Mouse (Mus musculus): ENCODE measurements around the gene Zc3h14. TPM values are rescaled to one million over a fixed set of nuclear protein-coding genes. Genes with fewer than 3 reads are reported as not detected.

The Zc3h14 gene
- polyA plus RNA-seq, 1 experiment from 2014 or later: 109 TPM

GRCm38 (mm10) chr12:98720628-98721027 is 26.1 kb upstream of the Zc3h14 start:
- DNase-seq (ENCODE audit: low spot score) (no peak), ATAC-seq (replicated peaks; ENCODE audit: low FRiP score) (no peak)
- H3K36me3 ChIP-seq (ENCODE audit: control insufficient read depth, insufficient read depth, low read length): no peaks in the 10 kb centered on the region
- no peak overlapping the region for H3K27ac ChIP-seq (ENCODE audit: low read depth, low read length)
- no peaks in the 10 kb centered on the region for H3K27me3 ChIP-seq (replicated peaks; ENCODE audit: control insufficient read depth, insufficient read depth, low read length)
- H3K4me1 ChIP-seq (replicated peaks; ENCODE audit: control insufficient read depth, insufficient read depth, low read length): no peaks in the 10 kb centered on the region
- 84% methylated on average over 3 of the region's 3 CpGs for WGBS
- no peak overlapping the region for H3K4me3 ChIP-seq (ENCODE audit: low read depth, low read length)
- H3K4me2 ChIP-seq: no peak overlapping the region
- no peak overlapping the region for H3K9ac ChIP-seq (ENCODE audit: low read depth, low read length)
- H3K9me3 ChIP-seq (ENCODE audit: control insufficient read depth, low read length): no peaks in the 10 kb centered on the region

GRCm38 (mm10) chr12:98721030-98721429 is 25.7 kb upstream of the Zc3h14 start:
- DNase-seq (ENCODE audit: low spot score) (no peak), ATAC-seq (replicated peaks; ENCODE audit: low FRiP score) (no peak)
- H3K4me1 ChIP-seq (replicated peaks; ENCODE audit: control insufficient read depth, insufficient read depth, low read length): no peaks in the 10 kb centered on the region
- H3K9me3 ChIP-seq (ENCODE audit: control insufficient read depth, low read length): no peaks in the 10 kb centered on the region
- WGBS: 71% methylated on average over 3 of the region's 3 CpGs
- H3K4me2 ChIP-seq: no peak overlapping the region
- H3K27me3 ChIP-seq (replicated peaks; ENCODE audit: control insufficient read depth, insufficient read depth, low read length): no peaks in the 10 kb centered on the region
- no peaks in the 10 kb centered on the region for H3K36me3 ChIP-seq (ENCODE audit: control insufficient read depth, insufficient read depth, low read length)
- no peak overlapping the region for H3K9ac ChIP-seq (ENCODE audit: low read depth, low read length)
- no peak overlapping the region for H3K27ac ChIP-seq (ENCODE audit: low read depth, low read length)
- no peak overlapping the region for H3K4me3 ChIP-seq (ENCODE audit: low read depth, low read length)

DNA sequence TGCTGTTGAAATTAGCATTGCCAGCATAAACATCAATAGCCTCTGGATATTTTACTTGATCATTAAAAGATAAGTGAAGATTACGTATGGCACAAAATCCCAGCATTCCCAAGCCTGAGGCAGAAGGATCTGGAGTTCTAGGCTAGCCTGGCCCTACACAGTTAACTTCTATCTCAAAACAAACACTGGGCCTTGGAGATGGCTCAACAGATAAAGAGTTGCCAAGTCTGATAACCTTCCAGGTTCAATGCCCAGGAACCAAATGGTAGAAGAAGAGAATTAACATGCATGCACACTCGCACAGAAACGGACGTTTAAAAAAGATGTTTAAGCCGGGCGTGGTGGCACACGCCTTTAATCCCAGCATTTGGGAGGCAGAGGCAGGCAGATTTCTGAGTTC is 22.5 kb upstream of the Zc3h14 start:
- no peak overlapping the region for H3K4me2 ChIP-seq
- ATAC-seq (replicated peaks; ENCODE audit: low FRiP score) (no peak), DNase-seq (ENCODE audit: low spot score) (no peak)
- no peaks in the 10 kb centered on the region for H3K36me3 ChIP-seq (ENCODE audit: control insufficient read depth, insufficient read depth, low read length)
- H3K4me1 ChIP-seq (replicated peaks; ENCODE audit: control insufficient read depth, insufficient read depth, low read length): no peaks in the 10 kb centered on the region
- no peaks in the 10 kb centered on the region for H3K27me3 ChIP-seq (replicated peaks; ENCODE audit: control insufficient read depth, insufficient read depth, low read length)
- no peak overlapping the region for H3K9ac ChIP-seq (ENCODE audit: low read depth, low read length)
- no peak overlapping the region for H3K27ac ChIP-seq (ENCODE audit: low read depth, low read length)
- H3K9me3 ChIP-seq (ENCODE audit: control insufficient read depth, low read length): no peaks in the 10 kb centered on the region
- WGBS: 93% methylated on average over 7 of the region's 7 CpGs
- no peak overlapping the region for H3K4me3 ChIP-seq (ENCODE audit: low read depth, low read length)

DNA sequence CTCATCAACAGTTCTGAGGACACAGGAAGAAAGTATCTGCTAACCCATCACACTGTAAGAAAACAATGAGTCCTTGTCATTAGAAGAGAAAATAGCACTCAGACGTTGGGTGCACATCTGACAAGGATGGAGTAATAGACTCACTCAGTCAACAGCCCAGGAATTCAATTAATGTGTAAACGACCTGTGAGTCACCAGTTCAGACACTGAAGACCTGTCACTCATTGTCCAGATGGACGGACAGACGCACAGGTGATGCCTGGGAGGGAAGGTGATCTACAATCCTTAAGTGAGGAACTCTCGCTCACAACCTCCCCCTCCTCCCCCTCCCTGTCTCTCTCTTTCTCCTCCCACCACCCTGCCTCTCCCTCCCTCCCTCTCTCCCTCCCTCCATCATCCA is 21.8 kb upstream of the Zc3h14 start:
- WGBS: 56% methylated on average over 5 of the region's 5 CpGs
- no peak overlapping the region for H3K4me2 ChIP-seq
- DNase-seq (ENCODE audit: low spot score) (no peak), ATAC-seq (replicated peaks; ENCODE audit: low FRiP score) (no peak)
- no peak overlapping the region for H3K27ac ChIP-seq (ENCODE audit: low read depth, low read length)
- H3K9ac ChIP-seq (ENCODE audit: low read depth, low read length): no peak overlapping the region
- no peaks in the 10 kb centered on the region for H3K9me3 ChIP-seq (ENCODE audit: control insufficient read depth, low read length)
- no peaks in the 10 kb centered on the region for H3K36me3 ChIP-seq (ENCODE audit: control insufficient read depth, insufficient read depth, low read length)
- no peak overlapping the region for H3K4me3 ChIP-seq (ENCODE audit: low read depth, low read length)
- H3K4me1 ChIP-seq (replicated peaks; ENCODE audit: control insufficient read depth, insufficient read depth, low read length): no peaks in the 10 kb centered on the region
- H3K27me3 ChIP-seq (replicated peaks; ENCODE audit: control insufficient read depth, insufficient read depth, low read length): no peaks in the 10 kb centered on the region

DNA sequence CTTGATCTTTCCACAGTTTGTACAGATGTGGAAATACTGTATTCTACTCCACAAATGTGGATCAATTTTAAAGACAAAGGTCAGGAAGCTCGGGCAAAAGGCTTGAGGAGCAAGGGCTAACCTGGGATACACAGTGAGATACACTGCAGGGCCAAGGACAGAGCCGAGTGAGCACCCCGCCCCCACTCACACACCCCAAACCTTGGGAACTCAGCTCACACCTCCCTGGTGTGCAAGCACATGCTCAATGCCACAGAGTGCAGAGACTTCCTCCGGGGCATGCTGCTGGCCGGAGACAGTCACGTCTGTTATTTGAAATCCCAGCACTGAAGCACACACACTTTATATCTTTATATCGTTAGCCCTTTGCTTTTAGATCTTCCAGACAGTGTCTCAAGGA is 20.7 kb upstream of the Zc3h14 start:
- no peak overlapping the region for H3K9ac ChIP-seq (ENCODE audit: low read depth, low read length)
- no peaks in the 10 kb centered on the region for H3K27me3 ChIP-seq (replicated peaks; ENCODE audit: control insufficient read depth, insufficient read depth, low read length)
- no peaks in the 10 kb centered on the region; the same call in 1 of the 2 replicates for H3K36me3 ChIP-seq (ENCODE audit: control insufficient read depth, insufficient read depth, low read length)
- H3K4me3 ChIP-seq (ENCODE audit: low read depth, low read length): no peak overlapping the region
- H3K4me1 ChIP-seq (replicated peaks; ENCODE audit: control insufficient read depth, insufficient read depth, low read length): no peaks in the 10 kb centered on the region
- no peaks in the 10 kb centered on the region for H3K9me3 ChIP-seq (ENCODE audit: control insufficient read depth, low read length)
- 83% methylated on average over 7 of the region's 7 CpGs for WGBS
- H3K4me2 ChIP-seq: no peak overlapping the region
- ATAC-seq (replicated peaks; ENCODE audit: low FRiP score) (no peak), DNase-seq (ENCODE audit: low spot score) (no peak)
- H3K27ac ChIP-seq (ENCODE audit: low read depth, low read length): no peak overlapping the region

DNA sequence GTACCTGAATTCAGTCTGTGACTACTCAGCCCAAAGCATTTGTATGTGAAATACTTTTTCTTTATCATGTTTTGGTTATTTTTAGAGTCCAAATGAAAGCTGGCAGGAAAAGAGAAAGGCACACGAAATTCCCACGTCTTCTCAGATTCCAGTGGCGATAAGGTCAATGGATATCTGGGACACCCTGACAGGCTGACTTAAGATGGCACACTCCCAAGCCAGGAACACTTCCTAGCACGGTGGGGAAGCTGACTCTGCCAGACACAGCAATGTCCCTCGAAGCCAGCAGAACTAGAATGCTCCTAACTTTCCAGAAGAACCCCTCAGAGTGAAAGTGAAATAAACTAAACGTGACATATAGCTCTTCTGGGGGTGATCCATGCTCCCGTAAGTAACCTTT is 19.6 kb upstream of the Zc3h14 start:
- no peaks in the 10 kb centered on the region for H3K4me1 ChIP-seq (replicated peaks; ENCODE audit: control insufficient read depth, insufficient read depth, low read length)
- H3K27ac ChIP-seq (ENCODE audit: low read depth, low read length): no peak overlapping the region
- H3K27me3 ChIP-seq (replicated peaks; ENCODE audit: control insufficient read depth, insufficient read depth, low read length): no peaks in the 10 kb centered on the region
- H3K4me2 ChIP-seq: no peak overlapping the region
- DNase-seq (ENCODE audit: low spot score): no peak
- 75% methylated on average over 7 of the region's 7 CpGs for WGBS
- no peak for ATAC-seq (replicated peaks; ENCODE audit: low FRiP score)
- no peaks in the 10 kb centered on the region; the same call in 1 of the 2 replicates for H3K36me3 ChIP-seq (ENCODE audit: control insufficient read depth, insufficient read depth, low read length)
- no peak overlapping the region for H3K4me3 ChIP-seq (ENCODE audit: low read depth, low read length)
- no peaks in the 10 kb centered on the region for H3K9me3 ChIP-seq (ENCODE audit: control insufficient read depth, low read length)
- no peak overlapping the region for H3K9ac ChIP-seq (ENCODE audit: low read depth, low read length)

DNA sequence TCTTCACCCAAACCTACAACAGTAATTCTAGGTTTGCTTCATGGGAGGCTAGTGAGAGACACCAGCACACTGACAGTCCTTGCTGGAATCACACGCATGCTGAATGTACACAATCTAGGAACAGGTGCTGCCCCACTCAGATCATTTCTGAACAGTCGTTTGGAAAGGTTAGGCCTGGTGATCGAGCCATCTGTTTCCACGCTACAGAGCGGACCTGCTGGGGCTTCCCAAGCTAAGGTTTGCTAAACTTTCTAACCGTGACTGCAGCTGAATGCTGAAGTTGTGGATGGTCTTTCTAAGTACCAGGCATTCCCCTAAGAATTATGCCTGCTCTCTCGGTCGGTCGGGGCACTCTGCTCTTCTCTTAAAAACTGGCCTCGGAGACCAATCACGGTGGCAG is 16.1 kb upstream of the Zc3h14 start:
- Histone ChIP-seq H3K4me1 (replicated peaks; ENCODE audit: control insufficient read depth, insufficient read depth, low read length) (peaks cover 8% of the 10 kb centered on the region), H3K36me3 (ENCODE audit: control insufficient read depth, insufficient read depth, low read length) (no peaks in the 10 kb centered on the region; the same call in 1 of the 2 replicates), H3K4me2 (no peak overlapping the region), H3K9me3 (ENCODE audit: control insufficient read depth, low read length) (no peaks in the 10 kb centered on the region), H3K27ac (ENCODE audit: low read depth, low read length) (no peak overlapping the region), H3K9ac (ENCODE audit: low read depth, low read length) (no peak overlapping the region), H3K4me3 (ENCODE audit: low read depth, low read length) (no peak overlapping the region), H3K27me3 (replicated peaks; ENCODE audit: control insufficient read depth, insufficient read depth, low read length) (no peaks in the 10 kb centered on the region)
- ATAC-seq (replicated peaks; ENCODE audit: low FRiP score) (no peak), DNase-seq (ENCODE audit: low spot score) (no peak)
- 87% methylated on average over 11 of the region's 11 CpGs for WGBS

- Histone ChIP-seq H3K27ac (ENCODE audit: low read depth, low read length) (no peak overlapping the region), H3K9me3 (ENCODE audit: control insufficient read depth, low read length) (no peaks in the 10 kb centered on the region), H3K4me2 (peak overlapping the region; percentile 81), H3K27me3 (replicated peaks; ENCODE audit: control insufficient read depth, insufficient read depth, low read length) (peaks cover 18% of the 10 kb centered on the region), H3K4me3 (ENCODE audit: low read depth, low read length) (peak overlapping the region; percentile 68), H3K36me3 (ENCODE audit: control insufficient read depth, insufficient read depth, low read length) (no peaks in the 10 kb centered on the region; the same call in 1 of the 2 replicates), H3K4me1 (replicated peaks; ENCODE audit: control insufficient read depth, insufficient read depth, low read length) (peaks cover 8% of the 10 kb centered on the region), H3K9ac (ENCODE audit: low read depth, low read length) (peak overlapping the region; percentile 76)
- no peak for ATAC-seq (replicated peaks; ENCODE audit: low FRiP score)
- no peak for DNase-seq (ENCODE audit: low spot score)
- WGBS: 60% methylated on average over 3 of the region's 3 CpGs
Measured at GRCm38 (mm10) chr12:98733165-98733564, 13.6 kb upstream of the Zc3h14 start.

DNA sequence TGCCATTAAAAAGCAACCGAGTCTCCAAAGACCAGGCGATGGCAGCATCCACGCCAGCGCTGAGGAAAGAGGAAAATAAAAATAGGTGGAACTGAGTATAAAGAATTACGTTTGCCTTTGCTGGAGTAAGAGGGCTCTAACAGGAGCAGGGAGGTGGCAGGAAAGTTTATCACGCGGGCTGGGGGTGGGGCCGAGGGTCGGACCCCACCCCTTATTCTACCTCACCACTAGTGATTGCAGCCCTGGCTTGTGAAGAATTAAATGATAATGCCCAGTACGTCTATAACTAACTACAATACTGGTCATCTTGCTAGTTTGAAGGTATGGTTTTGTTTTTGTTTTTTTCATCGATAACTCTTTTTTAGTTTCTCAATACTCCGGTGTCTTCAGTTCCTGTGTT is 13.0 kb upstream of the Zc3h14 start:
- no peaks in the 10 kb centered on the region; the same call in 1 of the 2 replicates for H3K36me3 ChIP-seq (ENCODE audit: control insufficient read depth, insufficient read depth, low read length)
- H3K4me2 ChIP-seq: peak overlapping the region; percentile 81
- peaks cover 8% of the 10 kb centered on the region for H3K4me1 ChIP-seq (replicated peaks; ENCODE audit: control insufficient read depth, insufficient read depth, low read length)
- peak overlapping the region; percentile 76 for H3K9ac ChIP-seq (ENCODE audit: low read depth, low read length)
- WGBS: 12% methylated on average over 12 of the region's 12 CpGs
- DNase-seq (ENCODE audit: low spot score) (no peak), ATAC-seq (replicated peaks; ENCODE audit: low FRiP score) (peak; percentile 62)
- peak overlapping the region; percentile 68 for H3K4me3 ChIP-seq (ENCODE audit: low read depth, low read length)
- H3K27me3 ChIP-seq (replicated peaks; ENCODE audit: control insufficient read depth, insufficient read depth, low read length): peaks cover 24% of the 10 kb centered on the region
- H3K9me3 ChIP-seq (ENCODE audit: control insufficient read depth, low read length): no peaks in the 10 kb centered on the region
- peak overlapping the region; percentile 66 for H3K27ac ChIP-seq (ENCODE audit: low read depth, low read length)
